Mouse (Mus musculus) forebrain, embryonic 13.5 days (tissue): ENCODE results near the gene Plac8. TPM values are rescaled to one million over a fixed set of nuclear protein-coding genes. Genes with fewer than 3 reads are reported as not detected.

Experiments used
- ATAC-seq: fragments of 200-750 bp; cut with Nextera tagmentation; 2 replicates; pipeline ENCODE4 v1.8.0; 2017
- H3K27ac ChIP-seq: fragments of 300-500 bp; sonication (generic); 2 replicates; pipeline ENCODE4 v1.5.1; 2015; ENCODE audit warnings: inconsistent platforms, mild to moderate bottlenecking, moderate library complexity
- H3K27me3 ChIP-seq: fragments of 300-500 bp; sonication (generic); 2 replicates; pipeline ENCODE4 v1.6.1; 2015; ENCODE audit warnings: mild to moderate bottlenecking, inconsistent platforms
- H3K36me3 ChIP-seq: fragments of 300-500 bp; sonication (generic); 2 replicates; pipeline ENCODE4 v1.6.1; 2015; ENCODE audit warnings: mild to moderate bottlenecking, inconsistent platforms; ENCODE audit not compliant: poor library complexity, severe bottlenecking
- H3K4me1 ChIP-seq: fragments of 300-500 bp; sonication (generic); 2 replicates; pipeline ENCODE4 v1.6.1; 2015; ENCODE audit warnings: inconsistent platforms
- H3K4me2 ChIP-seq: fragments of 300-500 bp; sonication (generic); 2 replicates; pipeline ENCODE4 v1.6.1; 2015; ENCODE audit warnings: inconsistent platforms, mild to moderate bottlenecking, moderate library complexity
- H3K4me3 ChIP-seq: fragments of 300-500 bp; sonication (generic); 2 replicates; pipeline ENCODE4 v1.5.1; 2015; ENCODE audit warnings: mild to moderate bottlenecking, inconsistent platforms
- H3K9ac ChIP-seq: fragments of 300-500 bp; sonication (generic); 2 replicates; pipeline ENCODE4 v1.6.1; 2015; ENCODE audit warnings: mild to moderate bottlenecking, inconsistent platforms
- H3K9me3 ChIP-seq: fragments of 300-500 bp; sonication (generic); replicated peaks from 2 replicates; pipeline ENCODE4 v1.6.1; 2016; ENCODE audit warnings: inconsistent platforms
- whole genome bisulfite sequencing: fragments of 180-500 bp; shearing (Covaris S2); methylation state at CpG from one replicate; pipeline ENCODE4 v1.1.7; 2015; 5-methylcytosine and 5-hydroxymethylcytosine counted together
- polyA plus RNA-seq: library from polyadenylated mRNA; unstranded; fragments of >200 nt; fragmentation: Nextera tagmentation; extraction: Ambion mirVana; gene quantifications from 2 replicates; pipeline ENCODE4 v1.2.1, GENCODE M21; 2015

The Plac8 gene
- polyA plus RNA-seq, 1 experiment from 2014 or later: 0.46 TPM

GRCm38 (mm10) chr5:100570716-100571115, 1.3 kb downstream of the Plac8 start:
- H3K27ac ChIP-seq: no peak overlapping the region
- H3K27me3 ChIP-seq: no peaks in the 10 kb centered on the region
- no peak overlapping the region for H3K9ac ChIP-seq
- H3K9me3 ChIP-seq: no peaks in the 10 kb centered on the region
- no peak for ATAC-seq
- no peak overlapping the region for H3K4me3 ChIP-seq
- H3K36me3 ChIP-seq: no peaks in the 10 kb centered on the region
- H3K4me1 ChIP-seq: no peaks in the 10 kb centered on the region
- H3K4me2 ChIP-seq: no peak overlapping the region
- 33% methylated on average over 8 of the region's 8 CpGs for WGBS

GRCm38 (mm10) chr5:100569997-100570595, 1.9 kb downstream of the Plac8 start:
- no peak overlapping the region for H3K9ac ChIP-seq
- H3K27me3 ChIP-seq: no peaks in the 10 kb centered on the region
- H3K4me3 ChIP-seq: no peak overlapping the region
- H3K36me3 ChIP-seq: no peaks in the 10 kb centered on the region
- ATAC-seq: no peak
- no peak overlapping the region for H3K4me2 ChIP-seq
- no peaks in the 10 kb centered on the region for H3K4me1 ChIP-seq
- H3K27ac ChIP-seq: no peak overlapping the region
- WGBS: 79% methylated on average over 13 of the region's 13 CpGs
- no peaks in the 10 kb centered on the region for H3K9me3 ChIP-seq

DNA sequence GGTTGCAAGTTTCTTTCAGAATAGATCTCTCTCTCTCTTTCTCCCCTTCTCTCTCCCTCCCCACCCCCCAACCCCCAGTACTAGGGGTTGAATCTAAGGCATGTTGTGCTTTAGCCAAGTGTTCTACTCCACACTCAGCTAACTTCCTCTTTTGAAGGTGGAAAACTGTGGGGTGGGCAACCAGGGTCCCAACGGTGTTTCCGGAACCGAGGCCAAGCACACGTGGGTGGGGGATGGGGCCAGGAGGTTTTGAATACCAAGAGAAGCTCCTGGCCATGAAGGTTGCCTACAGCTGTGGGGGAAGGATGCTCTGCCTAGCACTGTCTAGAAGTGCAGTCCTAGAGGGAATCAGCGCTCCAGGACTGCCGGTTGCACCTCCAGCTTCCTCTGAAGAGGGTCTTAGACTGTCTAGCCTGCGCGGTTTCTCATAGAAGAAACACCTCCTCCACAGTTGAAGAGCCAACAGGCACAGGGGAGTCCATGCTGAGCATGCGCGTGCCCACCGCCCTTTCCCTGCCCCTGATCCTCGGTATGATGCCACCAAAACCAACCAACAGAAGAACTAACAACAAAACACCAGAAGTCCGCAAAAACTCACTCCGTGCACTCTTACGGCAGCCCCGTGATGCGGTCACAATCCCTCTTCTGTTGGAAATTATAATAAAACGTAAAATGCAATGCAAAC, 2.7 kb downstream of the Plac8 start:
- Histone ChIP-seq H3K4me2 (no peak overlapping the region), H3K27me3 (no peaks in the 10 kb centered on the region), H3K9me3 (no peaks in the 10 kb centered on the region), H3K4me3 (no peak overlapping the region), H3K27ac (no peak overlapping the region), H3K4me1 (no peaks in the 10 kb centered on the region), H3K9ac (no peak overlapping the region), H3K36me3 (no peaks in the 10 kb centered on the region)
- 83% methylated on average over 18 of the region's 18 CpGs for WGBS
- ATAC-seq: no peak

GRCm38 (mm10) chr5:100568802-100569201, 3.2 kb downstream of the Plac8 start:
- Histone ChIP-seq H3K4me1 (no peaks in the 10 kb centered on the region), H3K4me2 (no peak overlapping the region), H3K9me3 (no peaks in the 10 kb centered on the region), H3K27ac (no peak overlapping the region), H3K27me3 (no peaks in the 10 kb centered on the region), H3K9ac (no peak overlapping the region), H3K36me3 (no peaks in the 10 kb centered on the region), H3K4me3 (no peak overlapping the region)
- ATAC-seq: no peak
- 93% methylated on average over 3 of the region's 3 CpGs for WGBS

DNA sequence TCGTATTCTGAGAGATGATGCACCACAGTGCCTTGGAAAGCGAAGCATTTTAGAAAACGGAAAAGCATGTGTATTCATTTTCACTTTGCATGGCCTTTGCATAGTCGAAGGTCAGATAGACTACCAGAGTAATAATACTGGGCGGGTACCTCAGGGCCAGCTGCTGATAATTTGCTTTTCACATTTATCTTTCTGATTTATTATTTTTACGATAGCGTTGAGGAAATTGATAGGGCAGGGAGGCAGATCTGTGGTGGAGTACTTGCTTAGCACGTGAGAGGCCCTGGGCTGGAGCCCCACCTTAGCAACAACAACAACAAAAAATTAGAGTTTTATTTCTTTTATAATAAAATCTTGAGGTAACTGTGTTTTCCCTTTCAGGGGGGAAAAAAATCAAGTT, 3.9 kb downstream of the Plac8 start:
- Histone ChIP-seq H3K4me2 (no peak overlapping the region), H3K4me1 (no peaks in the 10 kb centered on the region), H3K9me3 (no peaks in the 10 kb centered on the region), H3K4me3 (no peak overlapping the region), H3K9ac (no peak overlapping the region), H3K36me3 (no peaks in the 10 kb centered on the region), H3K27ac (no peak overlapping the region), H3K27me3 (no peaks in the 10 kb centered on the region)
- no peak for ATAC-seq
- 91% methylated on average over 8 of the region's 8 CpGs for WGBS

GRCm38 (mm10) chr5:100567258-100568032, 4.6 kb downstream of the Plac8 start:
- H3K36me3 ChIP-seq: no peaks in the 10 kb centered on the region
- ATAC-seq: no peak
- no peak overlapping the region for H3K9ac ChIP-seq
- no peaks in the 10 kb centered on the region for H3K27me3 ChIP-seq
- H3K4me3 ChIP-seq: no peak overlapping the region
- H3K9me3 ChIP-seq: no peaks in the 10 kb centered on the region
- no peak overlapping the region for H3K4me2 ChIP-seq
- H3K4me1 ChIP-seq: no peaks in the 10 kb centered on the region
- no peak overlapping the region for H3K27ac ChIP-seq
- WGBS: 85% methylated on average over 13 of the region's 13 CpGs

DNA sequence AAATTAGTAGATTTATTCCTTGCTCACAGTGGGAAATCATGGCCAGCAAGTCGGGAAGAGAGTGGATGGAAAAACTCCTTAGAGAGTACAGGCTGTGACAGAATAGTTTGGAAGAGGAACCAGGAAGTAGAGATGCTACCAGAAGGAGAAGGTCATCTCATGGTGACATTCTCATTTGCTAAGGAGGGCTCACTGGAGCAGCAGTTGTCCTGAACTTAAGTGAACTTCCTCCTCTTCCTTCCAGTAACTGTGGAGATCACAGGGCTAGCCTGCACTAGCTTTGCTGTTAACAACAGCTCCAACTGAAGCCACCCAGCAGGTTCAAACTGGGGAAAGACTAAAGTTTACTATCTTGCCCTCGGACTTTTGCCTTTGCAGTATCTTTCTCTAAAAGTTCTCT, 5.2 kb downstream of the Plac8 start:
- ATAC-seq: no peak

DNA sequence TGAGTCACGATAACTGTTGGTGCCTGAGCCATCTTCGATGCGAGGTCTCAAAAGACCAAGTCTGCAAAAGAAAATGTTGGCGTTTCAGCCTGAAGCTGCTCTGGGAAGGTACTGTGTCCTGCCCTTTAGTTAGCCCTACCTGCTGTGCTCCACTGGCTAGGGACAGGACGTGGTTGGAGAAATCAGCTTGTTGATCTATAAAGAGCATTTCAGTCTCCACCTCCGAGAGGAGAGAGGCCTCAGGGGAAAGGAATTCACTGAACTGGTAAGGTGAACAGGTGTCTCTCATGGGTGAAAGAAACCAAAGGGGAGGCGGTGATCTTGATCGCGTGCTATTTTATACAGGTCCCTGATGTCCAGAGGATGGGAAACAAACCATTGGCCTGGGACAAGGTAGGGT, 9.3 kb downstream of the Plac8 start:
- WGBS: 91% methylated on average over 9 of the region's 9 CpGs
- Histone ChIP-seq H3K4me3 (no peak overlapping the region), H3K27ac (no peak overlapping the region), H3K9me3 (no peaks in the 10 kb centered on the region), H3K9ac (no peak overlapping the region), H3K4me1 (no peaks in the 10 kb centered on the region), H3K4me2 (no peak overlapping the region), H3K27me3 (no peaks in the 10 kb centered on the region), H3K36me3 (no peaks in the 10 kb centered on the region)
- ATAC-seq: no peak

More for the DNA sequence above, 5.2 kb downstream of the Plac8 start:
- no peaks in the 10 kb centered on the region for H3K36me3 ChIP-seq
- no peak overlapping the region for H3K4me2 ChIP-seq
- no peak overlapping the region for H3K9ac ChIP-seq
- H3K27me3 ChIP-seq: no peaks in the 10 kb centered on the region
- H3K9me3 ChIP-seq: no peaks in the 10 kb centered on the region
- H3K27ac ChIP-seq: no peak overlapping the region
- no peaks in the 10 kb centered on the region for H3K4me1 ChIP-seq
- 84% methylated on average over 2 of the region's 2 CpGs for WGBS
- no peak overlapping the region for H3K4me3 ChIP-seq

GRCm38 (mm10) chr5:100559357-100559756, 12.7 kb downstream of the Plac8 start:
- no peak overlapping the region for H3K27ac ChIP-seq
- H3K9ac ChIP-seq: no peak overlapping the region
- H3K4me3 ChIP-seq: no peak overlapping the region
- ATAC-seq: no peak
- H3K9me3 ChIP-seq: no peaks in the 10 kb centered on the region
- H3K4me2 ChIP-seq: no peak overlapping the region
- 97% methylated on average over 7 of the region's 7 CpGs for WGBS
- H3K27me3 ChIP-seq: no peaks in the 10 kb centered on the region
- H3K36me3 ChIP-seq: no peaks in the 10 kb centered on the region
- H3K4me1 ChIP-seq: no peaks in the 10 kb centered on the region

- no peak overlapping the region for H3K4me2 ChIP-seq
- no peaks in the 10 kb centered on the region for H3K9me3 ChIP-seq
- no peak overlapping the region for H3K4me3 ChIP-seq
- H3K4me1 ChIP-seq: no peaks in the 10 kb centered on the region
- H3K36me3 ChIP-seq: no peaks in the 10 kb centered on the region
- no peak overlapping the region for H3K27ac ChIP-seq
- WGBS: 84% methylated on average over 3 of the region's 3 CpGs
- no peak for ATAC-seq
- no peak overlapping the region for H3K9ac ChIP-seq
- no peaks in the 10 kb centered on the region for H3K27me3 ChIP-seq
Observed at GRCm38 (mm10) chr5:100558783-100559182, 13.3 kb downstream of the Plac8 start.

GRCm38 (mm10) chr5:100557537-100557936, 14.5 kb downstream of the Plac8 start:
- H3K27me3 ChIP-seq: no peaks in the 10 kb centered on the region
- no peak for ATAC-seq
- H3K36me3 ChIP-seq: no peaks in the 10 kb centered on the region
- H3K27ac ChIP-seq: no peak overlapping the region
- no peak overlapping the region for H3K4me2 ChIP-seq
- no peak overlapping the region for H3K4me3 ChIP-seq
- H3K4me1 ChIP-seq: peaks cover 5% of the 10 kb centered on the region; the same call in 1 of the 2 replicates
- no peaks in the 10 kb centered on the region for H3K9me3 ChIP-seq
- H3K9ac ChIP-seq: no peak overlapping the region
- 80% methylated on average over 9 of the region's 9 CpGs for WGBS

- Histone ChIP-seq H3K4me3 (no peak overlapping the region), H3K9me3 (no peaks in the 10 kb centered on the region), H3K27ac (no peak overlapping the region), H3K4me1 (peaks cover 5% of the 10 kb centered on the region; the same call in 1 of the 2 replicates), H3K4me2 (no peak overlapping the region), H3K27me3 (no peaks in the 10 kb centered on the region), H3K36me3 (no peaks in the 10 kb centered on the region), H3K9ac (no peak overlapping the region)
- 83% methylated on average over 14 of the region's 14 CpGs for WGBS
- no peak for ATAC-seq
Observed at GRCm38 (mm10) chr5:100557019-100557418, 15.0 kb downstream of the Plac8 start.
